Mouse (Mus musculus) liver, postnatal 0 days (tissue): ENCODE data around the gene Igfals. TPM values are rescaled to one million over a fixed set of nuclear protein-coding genes. Genes with fewer than 3 reads are reported as not detected.

Experiments
- ATAC-seq: fragments of 200-750 bp; cut with Nextera tagmentation; 2 replicates; pipeline ENCODE4 v1.8.0; 2017; ENCODE audit warnings: mild to moderate bottlenecking, moderate library complexity
- DNase-seq: peaks from one replicate; pipeline ENCODE4 v3.0.0-alpha.2; 2016
- H3K27ac ChIP-seq: fragments of 300-500 bp; sonication (generic); 2 replicates; pipeline ENCODE4 v1.5.1; 2014; ENCODE audit warnings: antibody characterized with exemption, moderate library complexity, mild to moderate bottlenecking, low read depth
- H3K27me3 ChIP-seq: fragments of 300-500 bp; sonication (generic); 2 replicates; pipeline ENCODE4 v1.6.1; 2014; ENCODE audit warnings: low read length, control low read depth, mixed read lengths; ENCODE audit not compliant: insufficient read depth
- H3K36me3 ChIP-seq: fragments of 300-500 bp; sonication (generic); replicated peaks from 2 replicates; pipeline ENCODE4 v1.6.1; 2014; ENCODE audit warnings: mild to moderate bottlenecking, control low read depth, low read length, moderate library complexity, mixed read lengths; ENCODE audit not compliant: insufficient read depth
- H3K4me1 ChIP-seq: fragments of 300-500 bp; sonication (generic); 2 replicates; pipeline ENCODE4 v1.6.1; 2014; ENCODE audit warnings: antibody characterized with exemption, mild to moderate bottlenecking, control low read depth; ENCODE audit not compliant: insufficient read depth
- H3K4me2 ChIP-seq: fragments of 300-500 bp; sonication (generic); 2 replicates; pipeline ENCODE4 v1.6.1; 2014; ENCODE audit warnings: low read depth, mild to moderate bottlenecking, low read length, moderate library complexity, mixed read lengths
- H3K4me3 ChIP-seq: fragments of 300-500 bp; sonication (generic); 2 replicates; pipeline ENCODE4 v1.5.1; 2014; ENCODE audit warnings: low read depth, low read length
- H3K9ac ChIP-seq: fragments of 300-500 bp; sonication (generic); replicated peaks from 2 replicates; pipeline ENCODE4 v1.6.1; 2014; ENCODE audit warnings: mild to moderate bottlenecking, moderate library complexity
- H3K9me3 ChIP-seq: fragments of 300-500 bp; sonication (generic); 2 replicates; pipeline ENCODE4 v1.6.1; 2016; ENCODE audit warnings: mild to moderate bottlenecking, control low read depth, low read length, mixed read lengths
- CTCF ChIP-seq: sonication (generic); IDR thresholded peaks from 2 replicates; pipeline ENCODE4 v1.5.1; 2016; ENCODE audit warnings: antibody characterized with exemption, low read depth
- EP300 ChIP-seq: IDR thresholded peaks from 2 replicates; pipeline ENCODE4 v1.6.1; 2016; ENCODE audit warnings: antibody characterized with exemption, low read depth, mild to moderate bottlenecking
- WGBS: fragments of 180-500 bp; shearing (Covaris S2); extraction: QIAGEN DNeasy Blood & Tissue Kit; methylation state at CpG from one replicate; pipeline ENCODE4 v1.1.7; 2014; ENCODE audit not compliant: insufficient replicate concordance; 5-methylcytosine and 5-hydroxymethylcytosine counted together
- polyA plus RNA-seq: library from polyadenylated mRNA; unstranded; fragments of >200 nt; fragmentation: Nextera tagmentation; extraction: Ambion mirVana; gene quantifications from 2 replicates; pipeline ENCODE4 v1.2.1, GENCODE M21; 2015

The Igfals gene
- polyA plus RNA-seq, 1 experiment from 2014 or later, result 32.4 TPM

GRCm38 (mm10) chr17:24850065-24850772 is 15.6 kb upstream of the Igfals start, which contains the start of gene Fahd1:
Gene Fahd1 (minus strand): TSS chr17:24850364.
- no peaks in the 10 kb centered on the region for H3K9me3 ChIP-seq
- peak; percentile 91 for ATAC-seq
- H3K4me2 ChIP-seq, result peak within 1 kb of the TSS; percentile 84
- DNase-seq, result peak; percentile 97
- WGBS, result under 1% methylated on average over 53 of the region's 58 CpGs
- H3K4me1 ChIP-seq, result peaks cover 22% of the 10 kb centered on the region
- no peaks in the 10 kb centered on the region for H3K27me3 ChIP-seq
- H3K36me3 ChIP-seq, result peaks cover 23% of the 10 kb centered on the region
- peak within 1 kb of the TSS; percentile 95 for H3K9ac ChIP-seq
- H3K4me3 ChIP-seq, result peak within 1 kb of the TSS; percentile 95
- peak within 1 kb of the TSS; percentile 97 for H3K27ac ChIP-seq
- TF ChIP-seq EP300 (peak; percentile 79; the same call in 1 of the 2 replicates), CTCF (peak; percentile 37)

GRCm38 (mm10) chr17:24850773-24851127 is 15.0 kb upstream of the Igfals start:
- H3K4me2 ChIP-seq, result peak overlapping the region; percentile 84
- peak overlapping the region; percentile 97 for H3K27ac ChIP-seq
- peaks cover 22% of the 10 kb centered on the region for H3K4me1 ChIP-seq
- peak overlapping the region; percentile 95 for H3K9ac ChIP-seq
- ATAC-seq (no peak), DNase-seq (no peak)
- no peaks in the 10 kb centered on the region for H3K27me3 ChIP-seq
- H3K4me3 ChIP-seq, result peak overlapping the region; percentile 95
- TF ChIP-seq CTCF, result no peak
- no peak for TF ChIP-seq EP300
- under 1% methylated on average over 19 of the region's 20 CpGs for WGBS
- no peaks in the 10 kb centered on the region for H3K9me3 ChIP-seq
- H3K36me3 ChIP-seq, result peaks cover 28% of the 10 kb centered on the region

- Histone ChIP-seq H3K27me3 (no peaks in the 10 kb centered on the region), H3K4me2 (peak overlapping the region; percentile 84), H3K4me3 (peak overlapping the region; percentile 95), H3K9me3 (no peaks in the 10 kb centered on the region), H3K36me3 (peaks cover 36% of the 10 kb centered on the region), H3K4me1 (peaks cover 19% of the 10 kb centered on the region), H3K9ac (peak overlapping the region; percentile 95), H3K27ac (peak overlapping the region; percentile 97)
- ATAC-seq (no peak), DNase-seq (no peak)
- 74% methylated on average over 10 of the region's 10 CpGs for WGBS
- TF ChIP-seq CTCF (no peak), EP300 (no peak)
These were observed 14.2 kb upstream of the Igfals start for GRCm38 (mm10) chr17:24851381-24852125.

DNA sequence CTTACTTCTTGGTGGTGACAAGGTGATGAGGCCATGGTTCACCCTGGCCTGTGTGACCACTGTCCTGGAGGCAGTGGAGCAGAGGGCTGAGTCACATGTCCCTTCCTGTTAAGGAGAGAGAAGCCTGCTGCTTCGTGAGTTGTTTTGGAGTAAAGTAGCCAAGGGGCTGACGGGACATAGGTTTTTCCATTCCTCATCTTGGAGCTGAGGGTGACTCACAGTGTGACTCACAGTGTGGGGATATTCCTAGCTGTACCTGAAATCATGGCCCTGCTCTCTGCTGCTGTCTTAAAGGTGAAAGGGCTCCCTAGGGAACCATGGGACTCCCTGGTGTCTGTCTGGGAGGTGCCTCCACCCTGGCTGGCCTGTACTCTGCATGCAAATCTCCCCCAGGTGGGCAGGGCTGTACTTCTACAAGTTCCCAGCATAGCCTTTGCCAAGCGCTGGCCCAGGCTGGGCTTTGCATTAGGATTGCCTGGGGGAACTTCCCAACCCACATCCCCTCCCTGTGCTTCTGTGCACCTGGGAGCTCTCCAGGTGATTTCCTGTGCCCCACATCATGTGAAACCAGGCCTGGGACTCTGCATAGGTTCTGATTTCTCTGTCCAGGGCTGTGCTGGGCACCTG is 9.8 kb upstream of the Igfals start:
- no peaks in the 10 kb centered on the region for H3K27me3 ChIP-seq
- ATAC-seq (no peak), DNase-seq (no peak)
- no peak overlapping the region for H3K9ac ChIP-seq
- H3K36me3 ChIP-seq, result peaks cover 66% of the 10 kb centered on the region
- peak overlapping the region; percentile 49 for H3K27ac ChIP-seq
- H3K4me2 ChIP-seq, result no peak overlapping the region
- H3K9me3 ChIP-seq, result no peaks in the 10 kb centered on the region
- H3K4me3 ChIP-seq, result no peak overlapping the region
- 89% methylated on average over 3 of the region's 3 CpGs for WGBS
- TF ChIP-seq CTCF (no peak), EP300 (no peak)
- peaks cover 38% of the 10 kb centered on the region for H3K4me1 ChIP-seq

- peaks cover 72% of the 10 kb centered on the region for H3K36me3 ChIP-seq
- no peaks in the 10 kb centered on the region for H3K9me3 ChIP-seq
- H3K27me3 ChIP-seq, result no peaks in the 10 kb centered on the region
- ATAC-seq (no peak), DNase-seq (no peak)
- TF ChIP-seq CTCF (no peak), EP300 (no peak)
- H3K4me3 ChIP-seq, result no peak overlapping the region
- H3K4me2 ChIP-seq, result no peak overlapping the region
- H3K27ac ChIP-seq, result peak overlapping the region; percentile 49; the same call in 1 of the 2 replicates
- peaks cover 32% of the 10 kb centered on the region for H3K4me1 ChIP-seq
- H3K9ac ChIP-seq, result no peak overlapping the region
- WGBS, result 88% methylated on average over 13 of the region's 13 CpGs
These were observed 9.2 kb upstream of the Igfals start for GRCm38 (mm10) chr17:24856589-24856988.

DNA sequence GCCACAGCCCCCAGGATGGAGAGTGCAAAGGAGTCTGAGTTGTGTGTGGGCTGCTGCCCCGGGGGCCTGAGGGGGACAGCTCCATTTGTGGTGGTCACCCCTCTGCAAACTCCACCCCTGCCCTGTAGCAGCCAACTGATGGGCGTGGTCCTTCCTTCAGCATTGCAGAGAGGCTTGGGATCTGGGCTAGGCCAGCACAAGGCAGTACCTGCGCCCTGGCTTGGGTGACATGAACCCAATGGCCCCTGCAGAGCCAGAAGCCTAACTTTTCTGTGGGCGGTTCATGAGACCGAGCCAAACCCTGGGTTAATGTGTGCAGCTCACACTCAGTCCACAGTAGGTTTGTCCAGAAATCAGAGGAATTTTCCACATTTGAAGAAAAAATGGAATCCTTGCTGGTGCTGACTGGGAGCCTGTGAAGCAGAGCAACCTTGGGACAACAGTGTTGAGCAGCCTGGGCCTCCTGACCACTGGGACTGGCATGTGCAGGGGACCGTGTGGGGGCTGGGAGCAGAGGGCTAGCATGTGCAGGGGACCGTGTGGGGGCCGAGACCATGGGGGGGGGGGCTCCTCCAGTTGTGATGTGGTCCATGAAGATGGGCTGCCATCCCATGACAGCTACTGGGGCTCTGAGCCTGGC is 7.8 kb upstream of the Igfals start:
- WGBS, result 71% methylated on average over 8 of the region's 8 CpGs

More for the DNA sequence above, 7.8 kb upstream of the Igfals start:
- Histone ChIP-seq H3K27me3 (no peaks in the 10 kb centered on the region), H3K9me3 (no peaks in the 10 kb centered on the region), H3K4me2 (peak overlapping the region; percentile 48), H3K36me3 (peaks cover 78% of the 10 kb centered on the region), H3K4me3 (no peak overlapping the region), H3K27ac (peak overlapping the region; percentile 88), H3K9ac (peak overlapping the region; percentile 21), H3K4me1 (peaks cover 29% of the 10 kb centered on the region)
- peak; percentile 48 for DNase-seq
- ATAC-seq, result no peak
- no peak for TF ChIP-seq EP300
- no peak for TF ChIP-seq CTCF
